Comparison of ENCODE assay signal across 22 mouse cellular contexts in the genomic region with DNA sequence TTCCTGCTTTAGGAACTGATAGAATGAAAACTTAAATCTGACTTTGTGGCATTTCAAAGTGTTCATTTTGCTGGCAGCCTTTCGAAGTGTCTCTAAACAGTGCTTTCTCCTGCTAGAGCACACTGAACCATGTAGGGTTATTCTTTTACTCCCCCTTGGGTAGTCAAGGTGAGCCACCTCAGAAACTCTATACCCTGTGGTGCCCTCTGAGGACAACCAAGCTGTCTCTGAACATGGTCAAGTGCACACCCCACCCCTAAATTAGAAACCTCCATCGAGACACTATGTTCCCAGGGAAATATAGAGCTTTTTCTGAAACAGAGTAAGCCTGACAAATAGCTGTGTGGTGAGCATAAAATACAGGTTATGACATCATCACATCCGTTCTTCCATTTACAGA.
DNase-seq lines count a peak whose midpoint lies in the region; ATAC-seq lines count a peak whose summit lies in the region.
"Had no signal": no experiment of that assay in that cellular context is flagged by ENCODE, and none has a peak within 500 bp of the region (broad histone marks: within the 10 kb centered on the region; RNA-seq: fewer than 3 reads in every experiment).

No protein-coding gene starts in this region.

- H3K4me1 ChIP-seq in embryonic facial prominence, embryonic 15.5 days: no peaks in the 10 kb centered on the region; the same call in 1 of the 2 replicates
- peaks cover 4% of the 10 kb centered on the region; the same call in 1 of the 2 replicates for H3K4me1 ChIP-seq in embryonic facial prominence, embryonic 10.5 days
- H3K4me1 ChIP-seq in kidney, embryonic 14.5 days (ENCODE audit: control insufficient read depth, insufficient read depth, low read length): 0 out of 2 replicates have a peak, but pooled peaks cover 8% of the 10 kb centered on the region
- peaks cover 5% of the 10 kb centered on the region for H3K4me1 ChIP-seq in kidney, embryonic 15.5 days
- peaks cover 7% of the 10 kb centered on the region; the same call in 1 of the 2 replicates for H3K4me1 ChIP-seq in kidney, embryonic 16.5 days (ENCODE audit: insufficient read depth, low read length)

- no peaks in the 10 kb centered on the region for H3K27me3 ChIP-seq in embryonic facial prominence, embryonic 15.5 days
- H3K27me3 ChIP-seq in embryonic facial prominence, embryonic 10.5 days (replicated peaks; ENCODE audit: low read depth, poor library complexity, severe bottlenecking): no peaks in the 10 kb centered on the region
- H3K27me3 ChIP-seq in kidney, embryonic 14.5 days (ENCODE audit: control insufficient read depth, insufficient read depth, low read length): no peaks in the 10 kb centered on the region
- no peaks in the 10 kb centered on the region for H3K27me3 ChIP-seq in kidney, embryonic 15.5 days
- no peaks in the 10 kb centered on the region for H3K27me3 ChIP-seq in kidney, embryonic 16.5 days (ENCODE audit: insufficient read depth, low read length)
- H3K27me3 ChIP-seq: CH12.LX, Patski had no signal

- H3K4me2 ChIP-seq in embryonic facial prominence, embryonic 15.5 days (replicated peaks): no peak overlapping the region
- H3K4me2 ChIP-seq in kidney, embryonic 14.5 days (replicated peaks; ENCODE audit: low read depth, low read length): no peak overlapping the region
- no peak overlapping the region for H3K4me2 ChIP-seq in kidney, embryonic 15.5 days
- no peak overlapping the region for H3K4me2 ChIP-seq in kidney, embryonic 16.5 days (replicated peaks; ENCODE audit: low read depth, low read length)

- H3K9ac ChIP-seq in embryonic facial prominence, embryonic 15.5 days: no peak overlapping the region
- H3K9ac ChIP-seq in kidney, embryonic 14.5 days (ENCODE audit: low read depth, low read length): no peak overlapping the region
- H3K9ac ChIP-seq in kidney, embryonic 15.5 days: no peak overlapping the region
- H3K9ac ChIP-seq in kidney, embryonic 16.5 days (replicated peaks; ENCODE audit: low read length): no peak overlapping the region

- WGBS in embryonic facial prominence, embryonic 15.5 days: 89% methylated on average over 3 of the region's 3 CpGs
- WGBS in embryonic facial prominence, embryonic 10.5 days: 90% methylated on average over 3 of the region's 3 CpGs
- WGBS in kidney, embryonic 14.5 days: 61% methylated on average over 3 of the region's 3 CpGs
- WGBS in kidney, embryonic 15.5 days: 56% methylated on average over 3 of the region's 3 CpGs
- 50% methylated on average over 3 of the region's 3 CpGs for WGBS in kidney, embryonic 16.5 days

- no peaks in the 10 kb centered on the region for H3K36me3 ChIP-seq in embryonic facial prominence, embryonic 15.5 days
- no peaks in the 10 kb centered on the region for H3K36me3 ChIP-seq in embryonic facial prominence, embryonic 10.5 days (replicated peaks)
- peaks cover 10% of the 10 kb centered on the region for H3K36me3 ChIP-seq in kidney, embryonic 14.5 days (ENCODE audit: control insufficient read depth, insufficient read depth, low read length)
- peaks cover 19% of the 10 kb centered on the region for H3K36me3 ChIP-seq in kidney, embryonic 15.5 days
- peaks cover 6% of the 10 kb centered on the region; the same call in 1 of the 2 replicates for H3K36me3 ChIP-seq in kidney, embryonic 16.5 days (ENCODE audit: insufficient read depth, low read length)
- H3K36me3 ChIP-seq: G1E had no signal

- no peak overlapping the region for H3K4me3 ChIP-seq in embryonic facial prominence, embryonic 15.5 days (replicated peaks)
- no peak overlapping the region for H3K4me3 ChIP-seq in embryonic facial prominence, embryonic 10.5 days
- no peak overlapping the region for H3K4me3 ChIP-seq in kidney, embryonic 14.5 days (ENCODE audit: low read length)
- H3K4me3 ChIP-seq in kidney, embryonic 15.5 days (replicated peaks): no peak overlapping the region
- H3K4me3 ChIP-seq in kidney, embryonic 16.5 days (ENCODE audit: low read length): no peak overlapping the region

- DNase-seq in embryonic facial prominence, embryonic 10.5 days (ENCODE audit: low spot score): no peak
- DNase-seq in kidney, postnatal 36 days: no peak
- DNase-seq in kidney, postnatal 14 days: no peak
- no peak for DNase-seq in kidney, postnatal 10 days
- DNase-seq: adrenal gland, adult 2 months; adrenal gland, adult 8-10 months; adrenal gland, postnatal 10 days; adrenal gland, postnatal 14 days; adrenal gland, postnatal 25 days; adrenal gland, postnatal 36 days; B cell, adult 2 months; cerebellum, adult 11 months; cerebellum, adult 11-12 months had no signal

- H3K9me3 ChIP-seq in embryonic facial prominence, embryonic 15.5 days (replicated peaks): no peaks in the 10 kb centered on the region
- no peaks in the 10 kb centered on the region for H3K9me3 ChIP-seq in embryonic facial prominence, embryonic 10.5 days
- no peaks in the 10 kb centered on the region for H3K9me3 ChIP-seq in kidney, embryonic 14.5 days (ENCODE audit: control insufficient read depth, low read length)
- H3K9me3 ChIP-seq in kidney, embryonic 15.5 days (replicated peaks): no peaks in the 10 kb centered on the region
- H3K9me3 ChIP-seq in kidney, embryonic 16.5 days (ENCODE audit: low read length): no peaks in the 10 kb centered on the region
- H3K9me3 ChIP-seq: G1E had no signal

- no peak overlapping the region for H3K27ac ChIP-seq in embryonic facial prominence, embryonic 15.5 days (replicated peaks)
- no peak overlapping the region for H3K27ac ChIP-seq in embryonic facial prominence, embryonic 10.5 days (replicated peaks)
- no peak overlapping the region for H3K27ac ChIP-seq in kidney, embryonic 14.5 days (ENCODE audit: low read depth, low read length)
- no peak overlapping the region for H3K27ac ChIP-seq in kidney, embryonic 15.5 days
- no peak overlapping the region for H3K27ac ChIP-seq in kidney, embryonic 16.5 days (ENCODE audit: low read length)

- 0 out of 2 replicates have a peak, but pooled peaks have one; percentile 34 for ATAC-seq in embryonic facial prominence, embryonic 15.5 days (ENCODE audit: insufficient number of reproducible peaks, low FRiP score, low TSS enrichment, low read depth)
- ATAC-seq in kidney, embryonic 14.5 days (ENCODE audit: low FRiP score, low TSS enrichment): peak; percentile 61; the same call in 1 of the 2 replicates
- peak; percentile 63 for ATAC-seq in kidney, embryonic 15.5 days (replicated peaks; ENCODE audit: low FRiP score)
- ATAC-seq in kidney, embryonic 16.5 days (ENCODE audit: low FRiP score, low TSS enrichment): peak; percentile 66; the same call in 1 of the 2 replicates
- ATAC-seq: activated CD4-positive, CD25-positive, alpha-beta regulatory T cell, adult 4 months; CD4-positive, CD25-positive, alpha-beta regulatory T cell, adult 4 months; Patski had no signal
